Mouse (Mus musculus) c-Kit-positive CD71-positive TER-119-positive erythroid progenitor cells, embryonic 14.5 days (primary cell): ENCODE results near the gene Vps33a.
"Not testable (repeated sequence)": the region's sequence is repeated elsewhere in the genome, so short reads cannot be mapped to it uniquely, and the experiment has no call there.

ENCODE experiments used
- DNase-seq: peaks from one replicate; pipeline ENCODE4 v3.0.0-alpha.2; 2013; ENCODE audit warnings: low spot score

Vps33a gene

GRCm38 (mm10) chr5:123524393-123524750 lies 48.5 kb downstream of the Vps33a start:
- no peak for DNase-seq

- peak; percentile 97 for DNase-seq
Observed at GRCm38 (mm10) chr5:123523692-123524392, 49.0 kb downstream of the Vps33a start, which contains the start of gene Diablo. Diablo (minus strand) TSS chr5:123524176.

- DNase-seq = no peak
Observed at GRCm38 (mm10) chr5:123522166-123522565, 50.7 kb downstream of the Vps33a start.

- no peak for DNase-seq
Observed at GRCm38 (mm10) chr5:123521621-123522020, 51.2 kb downstream of the Vps33a start.

GRCm38 (mm10) chr5:123520666-123521065 lies 52.2 kb downstream of the Vps33a start:
- no peak for DNase-seq

GRCm38 (mm10) chr5:123514871-123515270 lies 58.0 kb downstream of the Vps33a start:
- no peak for DNase-seq

- peak; percentile 31 for DNase-seq
Observed at GRCm38 (mm10) chr5:123512102-123512501, 60.7 kb downstream of the Vps33a start.

- not testable (repeated sequence) for DNase-seq
Observed at GRCm38 (mm10) chr5:123511426-123511825, 61.4 kb downstream of the Vps33a start.

- no peak for DNase-seq
Observed at GRCm38 (mm10) chr5:123510160-123510559, 62.7 kb downstream of the Vps33a start, which contains the start of gene B3gnt4. B3gnt4 (plus strand) TSS chr5:123510460.

- no peak for DNase-seq
Observed at GRCm38 (mm10) chr5:123508921-123509320, 63.9 kb downstream of the Vps33a start.

- DNase-seq = peak; percentile 68
Observed at GRCm38 (mm10) chr5:123507936-123508723, 64.7 kb downstream of the Vps33a start.

GRCm38 (mm10) chr5:123501973-123502372 lies 70.9 kb downstream of the Vps33a start:
- DNase-seq = no peak

- no peak for DNase-seq
Observed at GRCm38 (mm10) chr5:123499717-123500116, 73.1 kb downstream of the Vps33a start.

- DNase-seq = no peak
Observed at GRCm38 (mm10) chr5:123489935-123490334, 82.9 kb downstream of the Vps33a start.

GRCm38 (mm10) chr5:123489112-123489785 lies 83.6 kb downstream of the Vps33a start, which contains the start of the genes Lrrc43 and Il31:
Lrrc43 (plus strand) TSS chr5:123489305.
Il31 (minus strand) TSS chr5:123489489.
- DNase-seq = no peak

- DNase-seq = no peak
Observed at GRCm38 (mm10) chr5:123487659-123488395, 85.0 kb downstream of the Vps33a start.
